Mouse (Mus musculus) stomach, postnatal 0 days (tissue): Measurements from ENCODE around the gene Ankfy1.

Experiments used
- CTCF ChIP-seq: IDR thresholded peaks from 2 replicates; pipeline ENCODE4 v1.5.1; 2016; ENCODE audit warnings: antibody characterized with exemption, low read depth, mild to moderate bottlenecking, moderate library complexity
- EP300 ChIP-seq: optimal IDR thresholded peaks from 2 replicates; pipeline ENCODE3; 2016; ENCODE audit warnings: antibody characterized with exemption

- TF ChIP-seq CTCF (no peak), EP300 (no peak)
These were observed 108.3 kb downstream of the Ankfy1 start for GRCm38 (mm10) chr11:72798112-72798511.
